Mouse (Mus musculus): Measurements from ENCODE around the gene Npc2. TPM values are rescaled to one million over a fixed set of nuclear protein-coding genes. Genes with fewer than 3 reads are reported as not detected.

The Npc2 gene
- polyA plus RNA-seq, 1 experiment from 2014 or later = 24.0 TPM

DNA sequence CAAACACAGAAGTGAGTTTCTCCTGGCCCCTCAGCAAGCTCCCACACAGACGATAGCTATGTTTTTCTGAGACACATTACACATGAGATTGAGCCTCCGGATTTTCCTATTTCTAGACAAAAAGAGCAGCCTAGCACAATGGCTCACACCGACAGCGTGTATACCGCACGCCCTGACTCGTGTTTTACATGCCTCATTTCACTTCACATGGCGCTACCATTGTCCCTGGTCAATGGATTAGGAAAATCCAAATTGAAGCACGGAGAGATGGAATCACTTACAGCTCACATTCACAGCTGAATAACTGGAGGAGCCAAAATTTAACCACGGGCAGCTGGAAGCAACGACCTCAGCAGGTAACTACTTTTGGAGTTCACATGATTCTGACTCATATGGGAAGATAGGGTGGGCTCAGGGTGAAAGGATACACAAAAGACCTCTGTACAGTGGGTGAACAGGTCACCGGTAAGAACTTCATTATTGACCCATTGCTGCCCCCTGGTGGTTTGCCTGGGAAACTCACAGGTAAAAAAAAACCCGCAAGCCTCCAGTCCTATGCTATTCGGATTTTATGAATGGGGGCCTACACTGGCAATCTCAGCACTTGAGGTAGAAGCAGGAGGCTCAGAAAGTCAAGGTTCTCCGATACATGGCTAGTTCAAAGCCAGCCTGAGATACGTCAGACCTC lies 17.8 kb downstream of the Npc2 start:
- no peak overlapping the region for H3K4me3 ChIP-seq
- no peak overlapping the region for H3K27ac ChIP-seq
- no peak overlapping the region for H3K9ac ChIP-seq
- WGBS (ENCODE audit: insufficient replicate concordance) = 60% methylated on average over 16 of the region's 16 CpGs
- H3K4me1 ChIP-seq = peaks cover 3% of the 10 kb centered on the region; the same call in 1 of the 2 replicates
- H3K9me3 ChIP-seq (replicated peaks) = no peaks in the 10 kb centered on the region
- peaks cover 6% of the 10 kb centered on the region; the same call in 1 of the 2 replicates for H3K27me3 ChIP-seq (replicated peaks)
- no peak for ATAC-seq
- peaks cover 46% of the 10 kb centered on the region for H3K36me3 ChIP-seq
- H3K4me2 ChIP-seq = no peak overlapping the region

DNA sequence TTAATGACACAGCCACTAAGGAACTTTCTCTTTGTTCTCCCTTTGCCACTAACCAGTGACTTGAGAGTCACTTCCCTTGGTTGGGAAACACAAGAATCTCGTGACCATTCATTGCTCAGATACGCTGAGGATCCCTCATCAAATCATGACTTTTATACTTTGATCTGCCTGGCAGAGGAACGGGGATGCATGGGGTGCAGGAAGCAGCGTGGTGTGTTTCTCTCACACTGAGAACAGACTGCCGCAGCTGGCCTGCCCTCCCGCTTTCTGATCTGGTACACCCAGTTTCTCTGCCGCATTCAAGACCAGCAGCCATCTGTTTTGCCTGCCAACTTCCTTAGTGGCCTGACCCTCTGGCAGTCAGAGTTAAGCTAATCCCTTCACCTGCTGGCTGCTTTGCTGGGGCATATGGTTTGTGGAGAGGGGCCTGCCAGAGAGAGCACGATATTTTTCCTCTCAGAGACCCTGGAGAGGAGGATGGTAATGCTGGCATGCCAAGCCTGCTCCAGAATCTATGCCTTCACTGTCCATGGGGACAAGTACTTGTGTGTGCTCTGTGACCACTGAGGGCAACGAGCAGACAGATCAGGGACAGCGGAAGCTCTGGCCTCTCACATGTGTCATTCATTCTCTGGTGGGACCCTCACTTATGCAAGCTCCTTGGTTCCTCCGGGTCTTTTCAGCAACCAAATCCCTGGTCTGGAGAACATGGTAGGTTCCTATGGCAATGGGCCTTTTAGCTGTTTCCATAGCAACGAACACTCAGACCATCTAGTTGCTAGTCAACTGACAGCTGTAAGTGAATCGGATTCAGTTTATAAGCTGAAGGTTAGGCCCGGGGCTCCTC lies 20.6 kb downstream of the Npc2 start:
- Histone ChIP-seq H3K27ac (no peak overlapping the region), H3K9me3 (replicated peaks) (no peaks in the 10 kb centered on the region), H3K27me3 (replicated peaks) (peaks cover 6% of the 10 kb centered on the region; the same call in 1 of the 2 replicates), H3K4me1 (no peaks in the 10 kb centered on the region), H3K4me3 (no peak overlapping the region), H3K9ac (no peak overlapping the region), H3K4me2 (no peak overlapping the region), H3K36me3 (peaks cover 20% of the 10 kb centered on the region)
- WGBS (ENCODE audit: insufficient replicate concordance) = 48% methylated on average over 14 of the region's 14 CpGs
- no peak for ATAC-seq

DNA sequence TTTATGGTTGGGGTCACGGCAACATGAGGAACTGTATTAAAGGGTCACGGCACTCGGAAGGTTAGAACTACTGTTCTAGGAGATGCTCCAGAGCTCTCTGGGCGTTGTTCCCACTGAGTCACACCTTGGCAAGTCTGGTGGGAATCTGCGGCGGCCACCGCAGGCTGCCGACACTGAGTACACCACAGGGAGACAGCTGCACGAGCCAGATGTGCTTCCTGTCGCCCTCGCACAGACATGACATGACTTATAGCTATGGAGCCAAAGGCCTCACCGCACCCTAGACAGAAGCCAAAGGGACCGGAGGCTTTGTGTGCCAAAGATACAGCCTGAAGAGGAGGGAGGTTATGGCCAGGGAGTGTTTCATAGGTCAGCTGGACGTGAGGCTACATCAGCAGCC lies 22.3 kb downstream of the Npc2 start:
- Histone ChIP-seq H3K27me3 (replicated peaks) (peaks cover 9% of the 10 kb centered on the region; the same call in 1 of the 2 replicates), H3K36me3 (peaks cover 3% of the 10 kb centered on the region), H3K4me2 (no peak overlapping the region), H3K9me3 (replicated peaks) (no peaks in the 10 kb centered on the region), H3K9ac (no peak overlapping the region), H3K27ac (no peak overlapping the region), H3K4me1 (no peaks in the 10 kb centered on the region), H3K4me3 (no peak overlapping the region)
- WGBS (ENCODE audit: insufficient replicate concordance) = 41% methylated on average over 14 of the region's 14 CpGs
- ATAC-seq = no peak

DNA sequence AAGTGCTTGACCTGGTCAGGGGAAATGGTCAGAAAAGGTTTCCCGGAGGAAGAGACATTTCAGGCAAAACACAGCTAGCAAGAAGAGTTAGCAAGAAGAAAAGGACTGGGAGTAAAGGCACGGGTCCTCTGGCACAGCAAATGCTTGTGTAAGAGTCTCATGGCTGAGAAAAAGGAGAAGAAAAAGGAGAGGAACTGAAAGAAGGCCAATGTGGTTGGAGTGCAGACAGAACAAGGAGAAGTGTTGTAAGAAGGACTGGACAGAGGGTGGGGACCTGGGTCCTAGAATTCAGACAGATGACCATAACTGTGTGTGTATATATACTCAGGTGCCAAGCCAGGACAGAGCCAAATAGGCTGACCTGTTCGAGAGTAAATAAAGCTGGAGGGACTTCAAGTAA lies 24.8 kb downstream of the Npc2 start:
- no peak overlapping the region for H3K27ac ChIP-seq
- H3K9ac ChIP-seq = no peak overlapping the region
- H3K4me1 ChIP-seq = no peaks in the 10 kb centered on the region
- H3K9me3 ChIP-seq (replicated peaks) = no peaks in the 10 kb centered on the region
- no peak for ATAC-seq
- WGBS (ENCODE audit: insufficient replicate concordance) = 33% methylated on average over 3 of the region's 3 CpGs
- no peaks in the 10 kb centered on the region for H3K36me3 ChIP-seq
- H3K4me2 ChIP-seq = no peak overlapping the region
- no peak overlapping the region for H3K4me3 ChIP-seq
- H3K27me3 ChIP-seq (replicated peaks) = peaks cover 9% of the 10 kb centered on the region; the same call in 1 of the 2 replicates

DNA sequence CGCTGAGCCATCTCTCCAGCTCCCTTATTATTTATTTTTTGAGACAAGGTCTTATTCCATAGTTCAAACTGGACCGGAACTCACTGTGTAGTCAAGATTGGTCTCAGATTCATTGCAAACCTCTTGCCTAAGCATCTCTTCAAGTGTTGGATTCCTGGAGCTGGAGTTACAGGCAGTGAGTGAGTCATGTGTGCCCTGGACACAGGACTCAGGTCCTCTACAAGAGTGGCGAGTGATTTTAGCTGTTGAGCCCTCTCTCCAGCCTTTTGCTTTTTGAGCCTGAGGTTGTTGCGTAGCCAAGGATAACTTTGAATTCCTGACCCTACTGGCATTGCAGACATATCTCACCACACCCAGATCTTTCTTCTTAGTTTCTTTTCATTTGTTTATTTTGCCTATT lies 27.3 kb downstream of the Npc2 start:
- no peaks in the 10 kb centered on the region for H3K36me3 ChIP-seq
- H3K4me2 ChIP-seq = no peak overlapping the region
- peaks cover 7% of the 10 kb centered on the region; the same call in 1 of the 2 replicates for H3K27me3 ChIP-seq (replicated peaks)
- no peaks in the 10 kb centered on the region for H3K4me1 ChIP-seq
- no peak overlapping the region for H3K9ac ChIP-seq
- no peaks in the 10 kb centered on the region for H3K9me3 ChIP-seq (replicated peaks)
- no peak overlapping the region for H3K27ac ChIP-seq
- H3K4me3 ChIP-seq = no peak overlapping the region
- 61% methylated on average over 4 of the region's 4 CpGs for WGBS (ENCODE audit: insufficient replicate concordance)
- ATAC-seq = no peak

DNA sequence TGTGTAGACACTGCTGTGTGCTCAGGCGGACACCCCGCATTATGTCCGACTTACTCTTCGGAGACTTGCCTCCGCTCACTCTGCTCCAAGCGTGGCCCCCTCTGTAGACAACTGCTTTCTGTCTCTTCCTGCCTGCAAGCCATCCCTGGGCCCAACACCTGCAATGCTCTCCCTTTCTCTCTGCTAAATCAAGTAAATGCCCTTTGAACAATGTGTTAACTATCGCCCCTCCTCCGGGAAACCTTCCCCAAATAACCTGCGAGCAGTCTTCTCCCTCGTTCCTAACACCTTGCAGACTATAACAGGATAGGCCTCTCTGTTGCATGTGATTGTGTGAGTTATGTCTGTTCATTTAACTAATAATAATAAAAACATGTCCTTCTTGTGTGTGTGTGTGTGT lies 29.5 kb downstream of the Npc2 start:
- Histone ChIP-seq H3K36me3 (no peaks in the 10 kb centered on the region), H3K4me2 (no peak overlapping the region), H3K4me3 (no peak overlapping the region), H3K27me3 (replicated peaks) (peaks cover 4% of the 10 kb centered on the region; the same call in 1 of the 2 replicates), H3K4me1 (no peaks in the 10 kb centered on the region), H3K27ac (no peak overlapping the region), H3K9ac (no peak overlapping the region), H3K9me3 (replicated peaks) (no peaks in the 10 kb centered on the region)
- 77% methylated on average over 10 of the region's 10 CpGs for WGBS (ENCODE audit: insufficient replicate concordance)
- ATAC-seq = no peak

DNA sequence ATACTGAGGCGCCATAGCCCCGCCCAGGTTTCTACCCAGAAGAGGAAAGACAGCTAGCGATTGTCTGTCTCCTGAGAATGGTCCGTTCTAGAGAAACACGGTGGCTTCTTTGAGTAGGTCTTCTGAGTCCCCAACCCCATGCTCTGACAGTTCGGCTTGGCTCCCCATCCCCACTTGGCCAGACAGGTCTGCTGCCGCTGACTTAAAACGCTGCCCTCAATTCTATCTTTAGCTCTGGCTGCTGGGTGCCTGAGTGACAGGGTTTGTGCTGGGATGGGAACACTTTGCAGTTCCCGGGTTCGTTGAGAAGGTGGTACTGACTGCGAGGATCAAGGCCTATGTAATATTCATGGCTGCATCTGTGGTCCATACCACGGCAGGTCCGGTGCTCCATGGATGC lies 39.6 kb downstream of the Npc2 start:
- Histone ChIP-seq H3K9ac (no peak overlapping the region), H3K9me3 (replicated peaks) (no peaks in the 10 kb centered on the region), H3K27me3 (replicated peaks) (peaks cover 19% of the 10 kb centered on the region), H3K4me2 (no peak overlapping the region), H3K4me3 (no peak overlapping the region), H3K27ac (no peak overlapping the region), H3K4me1 (no peaks in the 10 kb centered on the region), H3K36me3 (no peaks in the 10 kb centered on the region)
- ATAC-seq = no peak
- WGBS (ENCODE audit: insufficient replicate concordance) = 50% methylated on average over 13 of the region's 13 CpGs

DNA sequence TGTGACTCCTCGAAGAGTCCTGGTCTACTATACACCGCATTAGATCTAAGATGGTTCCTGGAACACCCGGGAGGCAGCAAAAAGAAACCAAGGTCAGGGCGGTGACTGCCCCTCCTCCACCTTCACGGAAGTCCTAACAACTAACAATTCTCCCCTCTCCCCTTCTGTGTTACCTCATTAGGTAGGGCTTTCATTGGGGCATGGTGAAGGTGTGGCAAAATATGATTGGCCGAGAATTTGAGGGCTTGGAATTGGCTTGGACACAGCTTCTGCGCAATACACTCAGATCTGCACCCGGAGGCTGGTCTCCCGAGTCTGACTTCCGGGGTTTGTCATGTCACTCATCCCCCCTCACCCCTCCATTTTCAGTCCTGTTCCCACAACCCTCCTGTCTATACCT lies 44.5 kb downstream of the Npc2 start:
- H3K36me3 ChIP-seq = no peaks in the 10 kb centered on the region
- H3K9me3 ChIP-seq (replicated peaks) = no peaks in the 10 kb centered on the region
- H3K27me3 ChIP-seq (replicated peaks) = peaks cover 16% of the 10 kb centered on the region
- H3K4me1 ChIP-seq = no peaks in the 10 kb centered on the region
- no peak overlapping the region for H3K9ac ChIP-seq
- H3K4me2 ChIP-seq = no peak overlapping the region
- H3K27ac ChIP-seq = no peak overlapping the region
- 79% methylated on average over 10 of the region's 10 CpGs for WGBS (ENCODE audit: insufficient replicate concordance)
- ATAC-seq = no peak
- H3K4me3 ChIP-seq = no peak overlapping the region

DNA sequence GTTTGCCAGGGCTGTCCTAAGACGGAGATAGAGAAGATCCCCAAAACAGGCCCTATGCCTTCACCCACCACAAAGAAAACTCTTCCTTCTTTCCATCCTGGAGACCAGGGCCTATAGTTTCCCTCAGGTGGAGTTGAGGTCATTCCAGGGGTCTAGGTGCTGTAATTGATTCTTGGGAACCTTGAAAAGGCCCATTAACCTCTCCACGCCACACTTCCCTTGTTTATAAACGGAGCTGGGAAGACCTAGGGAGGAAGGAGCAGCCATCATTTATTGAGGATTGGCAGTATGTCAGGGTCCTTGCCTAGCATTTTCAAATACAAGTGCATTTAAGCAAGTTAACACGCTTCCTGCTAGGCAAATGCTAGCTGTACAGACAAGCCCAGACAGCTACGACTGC lies 45.5 kb downstream of the Npc2 start:
- H3K27me3 ChIP-seq (replicated peaks) = peaks cover 6% of the 10 kb centered on the region; the same call in 1 of the 2 replicates
- H3K4me1 ChIP-seq = no peaks in the 10 kb centered on the region
- H3K4me3 ChIP-seq = no peak overlapping the region
- H3K9me3 ChIP-seq (replicated peaks) = no peaks in the 10 kb centered on the region
- no peak overlapping the region for H3K9ac ChIP-seq
- WGBS (ENCODE audit: insufficient replicate concordance) = 57% methylated on average over 5 of the region's 5 CpGs
- ATAC-seq = no peak
- no peaks in the 10 kb centered on the region for H3K36me3 ChIP-seq
- H3K27ac ChIP-seq = no peak overlapping the region
- H3K4me2 ChIP-seq = no peak overlapping the region

DNA sequence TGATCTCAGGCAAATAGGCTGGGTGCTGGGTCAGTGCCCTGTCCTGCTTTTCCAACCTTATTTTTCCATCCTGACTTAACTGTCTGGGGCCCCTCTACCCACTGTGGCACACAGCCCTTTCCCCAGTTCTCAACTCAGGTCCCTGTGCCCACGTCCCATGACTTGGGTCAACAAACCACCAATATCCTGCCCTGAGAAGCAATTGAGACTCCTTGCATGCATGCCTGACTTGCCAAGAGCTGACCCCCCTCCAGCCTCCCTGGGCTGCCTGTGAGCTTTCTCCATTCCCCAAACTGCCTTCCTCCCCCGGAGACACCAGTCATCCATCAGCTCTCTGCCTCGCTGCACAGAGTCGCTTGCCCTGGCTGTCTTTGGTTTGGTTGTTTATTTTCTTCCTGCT lies 46.0 kb downstream of the Npc2 start:
- no peak overlapping the region for H3K27ac ChIP-seq
- H3K9me3 ChIP-seq (replicated peaks) = no peaks in the 10 kb centered on the region
- H3K36me3 ChIP-seq = no peaks in the 10 kb centered on the region
- no peak overlapping the region for H3K9ac ChIP-seq
- ATAC-seq = no peak
- no peak overlapping the region for H3K4me2 ChIP-seq
- H3K4me3 ChIP-seq = no peak overlapping the region
- no peaks in the 10 kb centered on the region for H3K4me1 ChIP-seq
- 53% methylated on average over 4 of the region's 4 CpGs for WGBS (ENCODE audit: insufficient replicate concordance)
- peaks cover 2% of the 10 kb centered on the region; the same call in 1 of the 2 replicates for H3K27me3 ChIP-seq (replicated peaks)

DNA sequence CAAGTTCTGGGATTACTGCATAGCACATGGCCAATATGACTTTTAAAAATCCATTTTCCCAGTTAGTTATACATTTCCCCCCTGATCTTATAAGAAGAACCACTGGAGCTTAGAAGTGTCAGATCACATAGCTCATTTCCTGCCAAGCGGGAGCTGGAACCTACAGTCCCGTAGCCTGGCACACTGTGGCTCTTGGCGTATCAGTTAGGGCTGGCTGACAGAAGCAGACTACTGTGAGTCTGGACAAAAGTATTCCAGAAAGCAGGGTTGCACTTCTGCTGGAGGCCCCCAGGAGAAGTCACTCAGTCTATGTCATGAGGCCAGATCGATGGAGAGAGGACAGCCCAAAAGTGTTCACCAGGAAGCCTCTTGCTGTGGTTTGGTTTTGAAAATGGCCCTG lies 46.6 kb downstream of the Npc2 start:
- Histone ChIP-seq H3K27me3 (replicated peaks) (no peaks in the 10 kb centered on the region; the same call in 1 of the 2 replicates), H3K4me1 (no peaks in the 10 kb centered on the region), H3K27ac (no peak overlapping the region), H3K4me3 (no peak overlapping the region), H3K36me3 (no peaks in the 10 kb centered on the region), H3K9ac (no peak overlapping the region), H3K4me2 (no peak overlapping the region), H3K9me3 (replicated peaks) (no peaks in the 10 kb centered on the region)
- WGBS (ENCODE audit: insufficient replicate concordance) = 68% methylated on average over 4 of the region's 4 CpGs
- ATAC-seq = no peak

DNA sequence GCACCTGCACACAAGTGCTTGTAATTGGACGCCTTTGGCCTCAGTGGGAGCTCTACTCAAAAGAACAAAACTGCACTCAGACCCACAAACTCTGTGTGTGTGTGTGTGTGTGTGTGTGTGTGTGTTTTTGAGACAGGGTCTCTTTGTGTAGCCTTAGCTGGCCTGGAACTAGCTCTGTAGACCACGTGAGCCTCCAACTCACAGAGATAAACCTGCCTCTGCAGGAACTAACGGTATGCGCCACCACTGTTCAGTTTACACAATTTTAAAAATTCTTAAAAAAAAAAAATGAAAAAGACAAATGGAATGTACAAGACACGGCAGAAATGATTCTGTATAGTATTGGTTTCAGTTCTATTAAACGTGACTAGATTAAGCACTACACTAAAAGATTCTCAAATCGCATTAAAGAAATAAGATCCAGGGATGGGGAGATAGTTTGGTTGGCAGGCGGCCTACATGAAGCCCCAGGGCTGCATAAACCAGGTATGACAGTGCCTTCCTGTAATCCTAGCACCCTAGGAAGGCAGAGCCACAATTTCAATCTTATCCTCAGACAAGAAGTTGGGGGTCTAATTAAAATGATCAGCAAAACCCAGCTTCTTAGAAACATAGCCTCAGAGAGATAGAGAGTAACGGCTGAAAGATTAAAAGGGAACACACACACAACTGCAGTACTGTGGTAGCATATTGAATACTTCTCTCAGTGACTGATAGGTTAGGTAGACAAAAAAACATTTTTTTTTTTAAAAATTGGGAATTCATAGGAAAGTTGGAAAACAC lies 54.3 kb downstream of the Npc2 start:
- H3K9ac ChIP-seq = no peak overlapping the region
- no peaks in the 10 kb centered on the region for H3K36me3 ChIP-seq
- no peak overlapping the region for H3K4me2 ChIP-seq
- no peak overlapping the region for H3K4me3 ChIP-seq
- H3K4me1 ChIP-seq = no peaks in the 10 kb centered on the region
- H3K27ac ChIP-seq = no peak overlapping the region
- no peak for ATAC-seq
- no peaks in the 10 kb centered on the region for H3K27me3 ChIP-seq (replicated peaks)
- 61% methylated on average over 9 of the region's 9 CpGs for WGBS (ENCODE audit: insufficient replicate concordance)
- no peaks in the 10 kb centered on the region for H3K9me3 ChIP-seq (replicated peaks)

All from liver, embryonic 12.5 days (tissue).